Mouse (Mus musculus) CH12.LX (cell line): ENCODE measurements around the gene Nynrin. TPM values are rescaled to one million over a fixed set of nuclear protein-coding genes. Genes with fewer than 3 reads are reported as not detected.

Experiments
- DNase-seq: peaks from one replicate; pipeline ENCODE4 v3.0.0-alpha.2; 2013; ENCODE audit errors: extremely low read depth
- H3K27ac ChIP-seq: 2 replicates; pipeline ENCODE4 v1.5.1; 2012; ENCODE audit warnings: low read depth, mild to moderate bottlenecking, control low read depth, moderate library complexity; ENCODE audit not compliant: insufficient read depth
- H3K27me3 ChIP-seq: replicated peaks from 2 replicates; pipeline ENCODE3; 2012; ENCODE audit warnings: inconsistent platforms
- H3K36me3 ChIP-seq, 2 experiments: replicated peaks in 1 of 2; 2 replicates each; pipeline versions ENCODE3 to v1.6.1; 2012; ENCODE audit warnings: inconsistent platforms in 1 of 2, low read length in 1 of 2, mild to moderate bottlenecking in 1 of 2, mixed read lengths in 1 of 2, moderate library complexity in 1 of 2; ENCODE audit not compliant: control insufficient read depth in 1 of 2, insufficient read depth in 1 of 2
- H3K4me1 ChIP-seq, 2 experiments: 2 replicates each; pipeline ENCODE4 v1.6.1; 2012; ENCODE audit warnings: inconsistent platforms in 1 of 2, moderate library complexity in 1 of 2; ENCODE audit not compliant: insufficient read depth in 2 of 2, control insufficient read depth in 1 of 2
- H3K4me2 ChIP-seq: 2 replicates; pipeline ENCODE4 v1.6.1; 2012; ENCODE audit warnings: low read depth, mild to moderate bottlenecking, control low read depth; ENCODE audit not compliant: poor library complexity, insufficient read depth, severe bottlenecking
- H3K4me3 ChIP-seq, 3 experiments: fragments of 150-350 bp in 1 of 3; sonication (generic) in 1 of 3; replicated peaks in 1 of 3; 2 replicates each; pipeline versions ENCODE3 to v1.5.1; 2011 to 2012; ENCODE audit warnings: low read depth in 2 of 3, low read length in 2 of 3, mild to moderate bottlenecking in 2 of 3, moderate library complexity in 2 of 3, control low read depth in 1 of 3, improper control_type of control experiment in 1 of 3, inconsistent platforms in 1 of 3, mixed read lengths in 1 of 3; ENCODE audit not compliant: poor library complexity in 1 of 3
- H3K79me2 ChIP-seq: replicated peaks from 2 replicates; pipeline ENCODE4 v1.6.1; 2012; ENCODE audit warnings: mild to moderate bottlenecking, moderate library complexity; ENCODE audit not compliant: control insufficient read depth, poor library complexity, insufficient read depth, severe bottlenecking; ENCODE audit errors: extremely low read depth
- H3K9ac ChIP-seq: 2 replicates; pipeline ENCODE4 v1.6.1; 2012; ENCODE audit warnings: low read depth, mild to moderate bottlenecking, control low read depth, moderate library complexity; ENCODE audit not compliant: insufficient read depth
- H3K9me3 ChIP-seq: replicated peaks from 2 replicates; pipeline ENCODE3; 2012; ENCODE audit warnings: low read length, inconsistent platforms, mixed read lengths
- BHLHE40 ChIP-seq: IDR thresholded peaks from 2 replicates; pipeline ENCODE4 v1.6.1; 2011; ENCODE audit warnings: mild to moderate bottlenecking, low read depth, low read length, improper control_type of control experiment
- ELF1 ChIP-seq: IDR thresholded peaks from 2 replicates; pipeline ENCODE4 v1.6.1; 2014; ENCODE audit warnings: low read depth, mild to moderate bottlenecking, inconsistent platforms, low read length, improper control_type of control experiment
- EP300 ChIP-seq: IDR thresholded peaks from 2 replicates; pipeline ENCODE4 v1.6.1; 2011; ENCODE audit warnings: low read length, improper control_type of control experiment
- GABPA ChIP-seq: IDR thresholded peaks from 2 replicates; pipeline ENCODE4 v1.6.1; 2012; ENCODE audit warnings: low read depth, low read length, improper control_type of control experiment, inconsistent platforms; ENCODE audit not compliant: insufficient replicate concordance
- IRF4 ChIP-seq: IDR thresholded peaks from 2 replicates; pipeline ENCODE4 v1.6.1; 2014; ENCODE audit warnings: low read depth, mild to moderate bottlenecking, inconsistent platforms, low read length, improper control_type of control experiment
- JUND ChIP-seq: conservative IDR thresholded peaks from 2 replicates; pipeline ENCODE4 v1.6.1; 2011; ENCODE audit warnings: low read depth, low read length, improper control_type of control experiment
- KAT2A ChIP-seq: IDR thresholded peaks from 2 replicates; pipeline ENCODE4 v1.6.1; 2012; ENCODE audit warnings: low read length, improper control_type of control experiment, inconsistent platforms; ENCODE audit not compliant: insufficient replicate concordance
- MAFK ChIP-seq: IDR thresholded peaks from 2 replicates; pipeline ENCODE4 v1.6.1; 2011; ENCODE audit warnings: low read length, improper control_type of control experiment; ENCODE audit not compliant: insufficient replicate concordance
- MEF2A ChIP-seq: IDR thresholded peaks from 2 replicates; pipeline ENCODE4 v1.6.1; 2014; ENCODE audit warnings: low read depth, mild to moderate bottlenecking, inconsistent platforms, low read length, improper control_type of control experiment, borderline replicate concordance
- MYC ChIP-seq: IDR thresholded peaks from 2 replicates; pipeline ENCODE4 v1.6.1; 2011; ENCODE audit warnings: low read depth, mild to moderate bottlenecking, improper control_type of control experiment, low read length
- PAX5 ChIP-seq: IDR thresholded peaks from 2 replicates; pipeline ENCODE4 v1.6.1; 2012; ENCODE audit warnings: low read length, inconsistent platforms, mixed read lengths
- POLR2A ChIP-seq: IDR thresholded peaks from 2 replicates; pipeline ENCODE4 v1.6.1; 2011; ENCODE audit warnings: low read depth, mild to moderate bottlenecking, improper control_type of control experiment, low read length
- POLR2AphosphoS2 ChIP-seq: IDR thresholded peaks from 2 replicates; pipeline ENCODE4 v1.6.1; 2011; ENCODE audit warnings: low read depth, low read length, improper control_type of control experiment
- RCOR1 ChIP-seq: conservative IDR thresholded peaks from 2 replicates; pipeline ENCODE4 v1.6.1; 2012; ENCODE audit warnings: low read depth, mild to moderate bottlenecking, inconsistent platforms, low read length, improper control_type of control experiment
- SMC3 ChIP-seq: IDR thresholded peaks from 2 replicates; pipeline ENCODE4 v1.6.1; 2011; ENCODE audit warnings: low read depth, low read length, improper control_type of control experiment
- TCF12 ChIP-seq: IDR thresholded peaks from 2 replicates; pipeline ENCODE4 v1.6.1; 2014; ENCODE audit warnings: low read depth, mild to moderate bottlenecking, inconsistent platforms, low read length, improper control_type of control experiment
- ZKSCAN1 ChIP-seq: IDR thresholded peaks from 2 replicates; pipeline ENCODE4 v1.6.1; 2012; ENCODE audit warnings: low read depth, inconsistent platforms, low read length, improper control_type of control experiment, borderline replicate concordance
- ZMIZ1 ChIP-seq: IDR thresholded peaks from 2 replicates; pipeline ENCODE4 v1.6.1; 2012; ENCODE audit warnings: low read depth, mild to moderate bottlenecking, inconsistent platforms, low read length, improper control_type of control experiment
- ZNF384 ChIP-seq: IDR thresholded peaks from 2 replicates; pipeline ENCODE4 v1.6.1; 2012; ENCODE audit warnings: low read depth, low read length, improper control_type of control experiment, inconsistent platforms
- dilution Hi-C: fragments of 300-500 bp; cut with MboI; formaldehyde crosslinking; loops from 2 replicates; pipeline ENCODE4 v1.14.3; 2020; ENCODE audit warnings: low sequenced_read_pairs; ENCODE audit not compliant: extremely low pct_unique_long_range_greater_than_20kb, extremely low pct_ligation_motif_present
- in situ Hi-C: fragments of 300-500 bp; cut with MboI; formaldehyde crosslinking; loops from 3 replicates; pipeline ENCODE4 v1.14.3; 2019; ENCODE audit warnings: low sequenced_read_pairs, low pct_ligation_motif_present, low pct_unique_long_range_greater_than_20kb, mixed read lengths
- polyA plus RNA-seq: library from polyadenylated mRNA; unstranded; fragments of >175 nt; gene quantifications from 2 replicates; pipeline ENCODE4 v1.2.1, GENCODE M21; 2012; ENCODE audit warnings: low read depth; ENCODE audit not compliant: insufficient read length
- total RNA-seq, 2 experiments: library from RNA; depleted of rRNA; stranded (reverse); fragments of 300-350 nt in 1 of 2; fragments of >200 nt in 1 of 2; gene quantifications; 2 replicates each; pipeline ENCODE4 v1.2.3; 2012 to 2014

Gene Nynrin
- total and polyA plus RNA-seq, 3 experiments: under 0.01 to 0.10 TPM; not detected in 1

DNA sequence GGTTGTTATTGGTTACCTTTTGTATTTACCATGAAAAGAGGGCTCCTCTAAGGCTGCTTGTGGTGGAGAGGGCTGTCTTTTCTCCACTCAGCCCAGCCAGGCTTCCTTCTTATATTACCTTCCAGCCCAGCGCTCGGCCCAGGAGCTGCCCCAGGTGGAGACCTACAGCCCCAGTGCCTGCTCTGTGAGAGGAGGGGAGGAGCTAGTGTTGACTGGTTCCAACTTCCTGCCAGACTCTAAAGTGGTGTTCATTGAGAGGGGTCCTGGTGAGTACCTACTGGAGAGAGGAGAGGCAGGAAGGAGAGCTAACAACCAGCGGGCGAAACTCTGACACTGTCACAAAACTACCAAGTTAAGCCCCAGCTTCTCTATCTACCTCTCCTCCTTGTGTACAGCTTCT is 23.5 kb upstream of the Nynrin start:
- Histone ChIP-seq H3K9ac (no peak overlapping the region), H3K4me3 (no peak overlapping the region), H3K79me2 (no peaks in the 10 kb centered on the region), H3K27me3 (peaks cover 22% of the 10 kb centered on the region), H3K27ac (no peak overlapping the region), H3K4me1 (peaks cover 0 to 7% of the 10 kb centered on the region in 2 experiments; a peak in 2 of 4 replicates), H3K36me3 (no peaks in the 10 kb centered on the region), H3K4me2 (no peak overlapping the region), H3K9me3 (no peaks in the 10 kb centered on the region)
- DNase-seq: no peak
- in situ Hi-C loops (no loop called here), dilution Hi-C loops (no loop called here)
- TF ChIP-seq TCF12 (no peak), MAFK (no peak), POLR2AphosphoS2 (no peak), ZKSCAN1 (no peak), EP300 (no peak), POLR2A (no peak), JUND (no peak), IRF4 (no peak), PAX5 (no peak), MEF2A (no peak), ZNF384 (no peak), RCOR1 (no peak), MYC (no peak), ZMIZ1 (no peak), GABPA (no peak), KAT2A (no peak)

DNA sequence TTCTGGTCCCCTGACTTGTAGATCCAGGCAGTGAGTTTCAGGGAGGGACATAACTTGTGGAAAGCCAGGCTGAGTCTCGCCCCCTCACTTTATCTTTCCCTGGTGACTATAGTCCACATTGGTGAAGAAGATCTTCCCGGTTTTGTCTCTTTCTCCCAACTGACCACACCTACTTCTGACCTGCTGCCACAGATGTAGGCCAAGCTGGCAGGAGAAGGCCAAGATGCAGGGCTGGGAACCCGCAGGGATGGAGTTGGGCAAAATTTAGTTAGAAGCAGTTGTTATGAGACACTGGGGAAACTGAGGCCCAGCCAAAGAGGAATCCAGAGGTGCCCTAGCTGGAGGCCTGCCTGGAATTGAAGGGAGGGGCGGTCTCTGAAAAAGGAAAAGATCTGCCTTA is 20.7 kb upstream of the Nynrin start:
- Histone ChIP-seq H3K9me3 (no peaks in the 10 kb centered on the region), H3K36me3 (no peaks in the 10 kb centered on the region), H3K4me2 (no peak overlapping the region), H3K9ac (no peak overlapping the region), H3K79me2 (no peaks in the 10 kb centered on the region), H3K27me3 (peaks cover 19% of the 10 kb centered on the region), H3K4me1 (peaks cover 0 to 4% of the 10 kb centered on the region in 2 experiments; a peak in 1 of 4 replicates), H3K4me3 (no peak overlapping the region), H3K27ac (no peak overlapping the region)
- TF ChIP-seq ELF1: no peak
- TF ChIP-seq ZMIZ1: no peak
- no peak for TF ChIP-seq ZNF384
- TF ChIP-seq JUND: no peak
- no peak for TF ChIP-seq SMC3
- no peak for TF ChIP-seq BHLHE40
- dilution Hi-C loops (no loop called here), in situ Hi-C loops (no loop called here)
- no peak for DNase-seq
